In the genomic region with DNA sequence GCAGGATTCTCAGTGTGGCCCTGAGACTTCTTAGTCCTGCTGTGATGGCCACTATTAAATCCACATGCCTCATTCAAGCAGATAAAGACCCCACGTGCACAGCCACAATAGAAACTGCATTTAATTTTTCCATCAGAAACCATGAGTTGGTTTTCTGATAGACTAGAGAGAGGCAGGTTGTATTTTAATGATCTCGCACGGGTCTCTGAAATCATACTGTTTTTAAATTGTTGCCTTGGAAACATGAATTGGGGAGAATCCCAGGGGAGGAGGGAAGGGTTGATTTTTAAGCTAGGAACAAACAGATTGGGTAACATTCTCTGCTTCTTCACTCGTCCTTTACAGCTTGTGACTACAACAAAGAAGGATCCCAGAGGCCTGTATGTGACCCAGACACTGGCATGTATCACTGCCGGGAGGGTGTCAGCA, we compare ENCODE assay signal across 29 mouse cellular contexts. TPM values are rescaled to one million over a fixed set of nuclear protein-coding genes. Genes with fewer than 3 reads are reported as not detected.
DNase-seq lines count a peak whose midpoint lies in the region; ATAC-seq and TF ChIP-seq lines count a peak whose summit lies in the region.
"Had no signal": no experiment of that assay in that cellular context is flagged by ENCODE, and none has a peak within 500 bp of the region (broad histone marks: within the 10 kb centered on the region; RNA-seq: fewer than 3 reads in every experiment).

No protein-coding gene starts in this region.

- no peak for TF ChIP-seq CTCF in layer of hippocampus, adult 2 months (conservative IDR thresholded peaks at IDR 0.05)
- TF ChIP-seq CTCF in midbrain, postnatal 0 days (IDR thresholded peaks at IDR 0.05): no peak

- peak; percentile 67 for ATAC-seq in forebrain, embryonic 13.5 days
- no peak for ATAC-seq in forebrain, embryonic 11.5 days (replicated peaks; ENCODE audit: low FRiP score)
- ATAC-seq in hindbrain, embryonic 16.5 days: peak; percentile 29; the same call in 1 of the 2 replicates
- peak; percentile 64; the same call in 1 of the 2 replicates for ATAC-seq in midbrain, postnatal 0 days (ENCODE audit: low FRiP score)
- ATAC-seq in cerebellum, adult (ENCODE audit: insufficient number of reproducible peaks, low FRiP score, low TSS enrichment): no peak
- ATAC-seq: inflammation-experienced regulatory T-cells, adult 6 months had no signal

- no peak overlapping the region for H3K4me3 ChIP-seq in forebrain, embryonic 13.5 days
- H3K4me3 ChIP-seq in forebrain, embryonic 11.5 days (ENCODE audit: low read depth, low read length): no peak overlapping the region
- H3K4me3 ChIP-seq in hindbrain, embryonic 16.5 days (ENCODE audit: low read length): no peak overlapping the region
- H3K4me3 ChIP-seq in hindbrain, embryonic 10.5 days: no peak overlapping the region
- no peak overlapping the region for H3K4me3 ChIP-seq in layer of hippocampus, adult 2 months
- no peak overlapping the region for H3K4me3 ChIP-seq in midbrain, postnatal 0 days (ENCODE audit: low read depth, low read length)
- H3K4me3 ChIP-seq: embryonic facial prominence, embryonic 12.5 days; heart, embryonic 12.5 days; limb, embryonic 10.5 days had no signal

- no peak overlapping the region for H3K9ac ChIP-seq in forebrain, embryonic 13.5 days
- no peak overlapping the region for H3K9ac ChIP-seq in forebrain, embryonic 11.5 days (ENCODE audit: low read length)
- H3K9ac ChIP-seq in hindbrain, embryonic 16.5 days (ENCODE audit: low read depth, low read length): no peak overlapping the region
- no peak overlapping the region for H3K9ac ChIP-seq in midbrain, postnatal 0 days (replicated peaks; ENCODE audit: low read length, poor library complexity, severe bottlenecking)
- H3K9ac ChIP-seq: embryonic facial prominence, embryonic 12.5 days; heart, embryonic 12.5 days had no signal

- H3K27me3 ChIP-seq in forebrain, embryonic 13.5 days: no peaks in the 10 kb centered on the region
- H3K27me3 ChIP-seq in forebrain, embryonic 11.5 days (ENCODE audit: control insufficient read depth, insufficient read depth, low read length): no peaks in the 10 kb centered on the region
- no peaks in the 10 kb centered on the region for H3K27me3 ChIP-seq in hindbrain, embryonic 16.5 days (replicated peaks; ENCODE audit: control insufficient read depth, insufficient read depth, low read length)
- no peaks in the 10 kb centered on the region for H3K27me3 ChIP-seq in hindbrain, embryonic 10.5 days (ENCODE audit: insufficient read depth, poor library complexity, severe bottlenecking)
- H3K27me3 ChIP-seq in midbrain, postnatal 0 days (ENCODE audit: insufficient read depth, low read length): no peaks in the 10 kb centered on the region
- H3K27me3 ChIP-seq: embryonic facial prominence, embryonic 12.5 days; heart, embryonic 12.5 days had no signal

- no peak for DNase-seq in forebrain, embryonic 11.5 days (ENCODE audit: low spot score)
- no peak for DNase-seq in hindbrain, embryonic 10.5 days (ENCODE audit: low spot score)
- peak; percentile 18 to 78 for DNase-seq in layer of hippocampus, adult 2 months (ENCODE audit: low spot score in 2 of 2)
- DNase-seq in midbrain, postnatal 0 days (ENCODE audit: low spot score): peak; percentile 44
- DNase-seq in lung, postnatal 14 days: no peak
- DNase-seq: adrenal gland, adult 2 months; cerebellum, adult 8-10 months; kidney, adult 9 months; kidney, postnatal 4 days; lung, adult 2 months; retina, postnatal 1 day; thymus, adult 2 months had no signal

- no peak overlapping the region for H3K4me2 ChIP-seq in forebrain, embryonic 13.5 days
- no peak overlapping the region for H3K4me2 ChIP-seq in forebrain, embryonic 11.5 days (ENCODE audit: low read depth, low read length, severe bottlenecking)
- H3K4me2 ChIP-seq in hindbrain, embryonic 16.5 days (ENCODE audit: low read length): no peak overlapping the region
- H3K4me2 ChIP-seq in midbrain, postnatal 0 days (ENCODE audit: low read depth, low read length, poor library complexity, severe bottlenecking): no peak overlapping the region
- H3K4me2 ChIP-seq: embryonic facial prominence, embryonic 12.5 days; heart, embryonic 12.5 days; liver, embryonic 11.5 days had no signal

- H3K4me1 ChIP-seq in forebrain, embryonic 13.5 days: peaks cover 22% of the 10 kb centered on the region
- H3K4me1 ChIP-seq in forebrain, embryonic 11.5 days (replicated peaks; ENCODE audit: control insufficient read depth, insufficient read depth, low read length): no peaks in the 10 kb centered on the region
- peaks cover 6% of the 10 kb centered on the region; the same call in 1 of the 2 replicates for H3K4me1 ChIP-seq in hindbrain, embryonic 16.5 days (ENCODE audit: control insufficient read depth, insufficient read depth, low read depth, low read length)
- peaks cover 11% of the 10 kb centered on the region for H3K4me1 ChIP-seq in hindbrain, embryonic 10.5 days (replicated peaks)
- no peaks in the 10 kb centered on the region for H3K4me1 ChIP-seq in midbrain, postnatal 0 days (ENCODE audit: insufficient read depth, low read length)
- H3K4me1 ChIP-seq: limb, embryonic 10.5 days had no signal

- H3K36me3 ChIP-seq in forebrain, embryonic 13.5 days (ENCODE audit: poor library complexity, severe bottlenecking): no peaks in the 10 kb centered on the region
- H3K36me3 ChIP-seq in forebrain, embryonic 11.5 days (ENCODE audit: control insufficient read depth, insufficient read depth, low read length): no peaks in the 10 kb centered on the region
- H3K36me3 ChIP-seq in hindbrain, embryonic 16.5 days (ENCODE audit: control insufficient read depth, insufficient read depth, low read length): no peaks in the 10 kb centered on the region
- H3K36me3 ChIP-seq in hindbrain, embryonic 10.5 days: no peaks in the 10 kb centered on the region
- no peaks in the 10 kb centered on the region for H3K36me3 ChIP-seq in midbrain, postnatal 0 days (ENCODE audit: insufficient read depth, low read length)
- H3K36me3 ChIP-seq: embryonic facial prominence, embryonic 12.5 days; heart, embryonic 12.5 days; limb, embryonic 10.5 days had no signal

- no peaks in the 10 kb centered on the region for H3K9me3 ChIP-seq in forebrain, embryonic 13.5 days (replicated peaks)
- no peaks in the 10 kb centered on the region for H3K9me3 ChIP-seq in forebrain, embryonic 11.5 days (ENCODE audit: control insufficient read depth, low read length)
- H3K9me3 ChIP-seq in hindbrain, embryonic 16.5 days (ENCODE audit: control insufficient read depth, low read length): no peaks in the 10 kb centered on the region
- no peaks in the 10 kb centered on the region for H3K9me3 ChIP-seq in hindbrain, embryonic 10.5 days
- no peaks in the 10 kb centered on the region for H3K9me3 ChIP-seq in midbrain, postnatal 0 days (ENCODE audit: low read length)
- H3K9me3 ChIP-seq: embryonic facial prominence, embryonic 12.5 days; heart, embryonic 12.5 days; limb, embryonic 10.5 days had no signal

- H3K27ac ChIP-seq in forebrain, embryonic 13.5 days: peak overlapping the region; percentile 31
- H3K27ac ChIP-seq in forebrain, embryonic 11.5 days (ENCODE audit: low read depth, low read length): no peak overlapping the region
- H3K27ac ChIP-seq in hindbrain, embryonic 16.5 days (ENCODE audit: low read depth, low read length): no peak overlapping the region
- no peak overlapping the region for H3K27ac ChIP-seq in hindbrain, embryonic 10.5 days
- H3K27ac ChIP-seq in layer of hippocampus, adult 2 months: peak overlapping the region; percentile 81
- H3K27ac ChIP-seq in midbrain, postnatal 0 days (ENCODE audit: low read depth, low read length): peak overlapping the region; percentile 47
- H3K27ac ChIP-seq: embryonic facial prominence, embryonic 12.5 days; limb, embryonic 10.5 days; macrophage had no signal

- WGBS in forebrain, embryonic 13.5 days: 21% methylated on average over 5 of the region's 5 CpGs
- 23% methylated on average over 5 of the region's 5 CpGs for WGBS in forebrain, embryonic 11.5 days
- WGBS in hindbrain, embryonic 16.5 days: 19% methylated on average over 5 of the region's 5 CpGs
- WGBS in hindbrain, embryonic 10.5 days: 33% methylated on average over 5 of the region's 5 CpGs
- 11% methylated on average over 5 of the region's 5 CpGs for WGBS in midbrain, postnatal 0 days

RNA-seq across cellular contexts. Expression of gene Gm6993, which starts 31.2 kb away (rescaled TPM):
- polyA plus RNA-seq in forebrain, embryonic 13.5 days (2015; fragmentation: Nextera tagmentation; extraction: Ambion mirVana): not detected in 2 replicates
- polyA plus RNA-seq in forebrain, embryonic 11.5 days (2014; fragmentation: Nextera tagmentation; extraction: Ambion mirVana): not detected in 2 replicates
- not detected in 2 replicates for polyA plus RNA-seq in hindbrain, embryonic 16.5 days (2015; fragmentation: Nextera tagmentation; extraction: Ambion mirVana)
- polyA plus RNA-seq in hindbrain, embryonic 10.5 days (2016; fragmentation: Nextera tagmentation; extraction: Ambion mirVana): not detected in 2 replicates
- not detected for total RNA-seq in layer of hippocampus, adult 2 months (2021)
- total RNA-seq in midbrain, postnatal 0 days (2014; rRNA removed): not detected in 2 replicates
- not detected in 2 replicates for polyA plus RNA-seq in midbrain, postnatal 0 days (2015; fragmentation: Nextera tagmentation; extraction: Ambion mirVana)
- total RNA-seq: adrenal gland, adult 2 months; common myeloid progenitor, adult 5-6 weeks; heart, postnatal 25 days; left cerebral cortex, adult 18-20 months; MEL; neutrophil, adult 5-6 weeks had no signal
- polyA plus RNA-seq: adrenal gland, adult 2 months; embryonic facial prominence, embryonic 12.5 days; heart, embryonic 12.5 days; inflammation-experienced regulatory T-cells, adult 6 months; limb, embryonic 10.5 days; liver, embryonic 11.5 days; lung, adult 2 months; macrophage; small intestine, adult 2 months; stomach, embryonic 14.5 days; thymus, adult 2 months; urinary bladder, adult 2 months had no signal

RNA-seq across cellular contexts. Expression of gene Lamb1, which starts 55.6 kb away (rescaled TPM):
- polyA plus RNA-seq in forebrain, embryonic 13.5 days (2015; fragmentation: Nextera tagmentation; extraction: Ambion mirVana): 12.5 and 15.2 TPM in 2 replicates
- polyA plus RNA-seq in forebrain, embryonic 11.5 days (2014; fragmentation: Nextera tagmentation; extraction: Ambion mirVana): 22.4 and 24.4 TPM in 2 replicates
- 16.9 and 23.7 TPM in 2 replicates for polyA plus RNA-seq in hindbrain, embryonic 16.5 days (2015; fragmentation: Nextera tagmentation; extraction: Ambion mirVana)
- polyA plus RNA-seq in hindbrain, embryonic 10.5 days (2016; fragmentation: Nextera tagmentation; extraction: Ambion mirVana): 21.8 and 23.7 TPM in 2 replicates
- 10 to 100 TPM; 37.8 to 46.8 TPM for total RNA-seq in layer of hippocampus, adult 2 months (2021)
- 19.5 and 24.6 TPM in 2 replicates for total RNA-seq in midbrain, postnatal 0 days (2014; rRNA removed)
- polyA plus RNA-seq in midbrain, postnatal 0 days (2015; fragmentation: Nextera tagmentation; extraction: Ambion mirVana): 7.6 and 8.1 TPM in 2 replicates
- total RNA-seq: MEL had no signal
- polyA plus RNA-seq: inflammation-experienced regulatory T-cells, adult 6 months had no signal

Comparison
In these comparisons a context has a peak if more than half of its experiments do, and no peak if none do; other contexts are left out.
1. ATAC-seq: peak in forebrain, embryonic 13.5 days (single experiment), hindbrain, embryonic 16.5 days (single experiment) and midbrain, postnatal 0 days (single experiment); none in forebrain, embryonic 11.5 days (single experiment) and cerebellum, adult (single experiment).
2. H3K27ac ChIP-seq: peak in forebrain, embryonic 13.5 days (single experiment), layer of hippocampus, adult 2 months (single experiment) and midbrain, postnatal 0 days (single experiment); none in forebrain, embryonic 11.5 days (single experiment), hindbrain, embryonic 16.5 days (single experiment) and hindbrain, embryonic 10.5 days (single experiment).
3. DNase-seq: peak in layer of hippocampus, adult 2 months (2 of 2) and midbrain, postnatal 0 days (single experiment); none in forebrain, embryonic 11.5 days (single experiment), hindbrain, embryonic 10.5 days (single experiment) and lung, postnatal 14 days (single experiment).